Mouse (Mus musculus) lung, postnatal 14 days (tissue): Measurements from ENCODE around the gene Knstrn.

Experiments used
- DNase-seq: peaks from one replicate; pipeline ENCODE4 v3.0.0; 2021

Gene Knstrn

DNA sequence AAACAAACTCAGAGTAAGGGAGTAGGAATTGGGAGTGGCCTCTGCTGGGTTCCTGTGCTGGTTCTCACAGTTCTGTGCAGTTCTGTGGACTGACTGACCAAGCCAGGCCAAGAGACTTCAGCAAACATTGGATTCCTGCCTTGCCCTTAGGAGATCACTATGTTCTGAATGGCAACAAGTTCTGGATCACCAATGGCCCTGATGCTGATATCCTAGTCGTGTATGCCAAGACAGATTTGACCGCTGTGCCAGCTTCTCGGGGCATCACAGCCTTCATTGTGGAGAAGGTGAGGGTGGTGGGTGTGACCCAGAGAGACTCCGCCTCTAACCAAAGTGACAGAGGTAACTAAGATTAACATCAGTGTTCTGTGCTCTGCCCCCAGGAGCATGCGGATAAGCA is 59.2 kb downstream of the Knstrn start:
- no peak for DNase-seq

GRCm38 (mm10) chr2:118873890-118874430 is 60.2 kb downstream of the Knstrn start:
- DNase-seq, result no peak

GRCm38 (mm10) chr2:118875316-118875715 is 61.5 kb downstream of the Knstrn start:
- no peak for DNase-seq

GRCm38 (mm10) chr2:118876453-118876852 is 62.6 kb downstream of the Knstrn start:
- no peak for DNase-seq

DNA sequence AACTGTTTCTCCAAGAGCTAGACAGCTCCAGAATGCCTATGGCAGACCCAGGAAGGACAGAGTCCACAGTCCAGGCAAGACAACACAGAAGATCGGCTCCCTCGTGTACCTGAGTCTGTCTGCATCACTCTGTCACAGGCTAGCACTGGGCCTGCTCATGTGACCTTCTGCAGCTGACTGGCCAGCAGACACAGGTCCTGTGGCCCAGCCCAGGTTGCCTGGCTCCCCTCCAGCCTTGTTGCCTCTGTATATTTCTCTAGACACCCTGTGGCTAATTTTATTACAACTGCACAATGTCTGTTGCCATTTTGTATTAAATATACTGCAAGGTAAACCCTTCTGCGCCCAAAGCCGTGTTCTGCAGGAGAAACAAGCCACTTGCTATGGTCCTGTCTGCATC is 67.2 kb downstream of the Knstrn start:
- DNase-seq, result no peak

- DNase-seq, result no peak
These were observed 68.2 kb downstream of the Knstrn start for GRCm38 (mm10) chr2:118881956-118882355.

DNA sequence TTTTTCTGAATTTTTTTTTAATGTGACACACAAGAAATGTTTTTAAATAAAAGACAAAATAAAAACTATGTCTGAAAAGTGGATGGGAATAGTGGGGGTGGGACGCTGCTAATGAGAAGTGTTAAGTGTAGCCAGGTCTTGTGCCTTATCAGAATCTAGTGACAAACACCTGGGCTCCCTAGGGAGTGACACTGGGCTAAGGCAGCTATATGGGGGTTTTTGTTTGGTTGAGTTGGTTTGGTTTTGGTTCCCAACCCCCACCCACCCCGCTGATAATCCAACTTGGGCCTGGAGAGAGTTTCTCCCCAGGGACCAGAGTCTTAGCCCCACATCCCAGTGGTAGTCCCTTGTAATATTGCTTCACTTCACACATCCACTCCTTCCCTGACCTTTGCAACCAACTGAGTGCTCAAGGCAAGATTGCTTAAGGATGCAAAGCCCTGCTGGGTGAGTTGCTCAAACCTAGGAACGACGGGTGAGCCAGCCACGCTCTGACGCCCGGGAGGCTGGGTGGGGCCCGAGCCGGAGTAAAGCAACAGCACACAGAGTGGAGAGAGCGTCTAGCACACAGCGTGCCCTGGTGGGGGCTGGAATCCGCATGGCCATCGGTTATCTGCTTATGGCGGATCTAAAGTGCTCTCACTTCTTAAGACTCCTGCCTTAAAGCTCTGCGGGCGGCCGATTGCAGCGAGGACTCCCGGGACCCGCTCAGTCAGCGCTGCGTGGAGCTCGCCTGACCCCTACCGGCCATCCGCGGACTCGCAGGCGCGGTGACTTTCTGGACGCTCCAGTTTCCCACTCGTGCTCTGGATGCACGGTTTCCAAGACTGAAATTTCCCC is 69.3 kb downstream of the Knstrn start:
- peak; percentile 92 for DNase-seq

DNA sequence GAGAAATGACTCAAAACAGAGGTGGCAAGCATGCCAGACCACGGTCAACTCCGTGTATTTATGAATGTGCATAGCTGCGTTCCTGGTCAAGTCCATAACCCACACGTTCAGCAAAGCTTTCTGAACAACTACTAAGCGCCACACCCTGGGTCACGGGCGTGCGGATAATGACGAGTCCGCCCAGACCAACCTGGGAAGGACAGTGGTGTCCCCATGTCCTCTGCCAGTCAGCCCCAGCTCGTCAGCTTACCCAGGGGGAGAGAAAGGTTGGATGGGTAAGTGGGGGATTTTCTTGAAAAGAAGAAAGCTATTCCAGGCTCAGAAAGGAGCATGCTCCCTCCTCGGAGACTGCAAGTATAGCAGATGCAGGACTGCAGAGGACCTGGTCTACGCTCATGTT is 73.6 kb downstream of the Knstrn start:
- DNase-seq, result no peak

- DNase-seq, result peak; percentile 45
These were observed 74.2 kb downstream of the Knstrn start for GRCm38 (mm10) chr2:118887845-118888548.

- no peak for DNase-seq
These were observed 77.4 kb downstream of the Knstrn start for GRCm38 (mm10) chr2:118891173-118891572.

- peak; percentile 39 for DNase-seq
These were observed 82.4 kb downstream of the Knstrn start for GRCm38 (mm10) chr2:118895990-118896913.

- DNase-seq, result no peak
These were observed 83.1 kb downstream of the Knstrn start for GRCm38 (mm10) chr2:118896914-118897291.

DNA sequence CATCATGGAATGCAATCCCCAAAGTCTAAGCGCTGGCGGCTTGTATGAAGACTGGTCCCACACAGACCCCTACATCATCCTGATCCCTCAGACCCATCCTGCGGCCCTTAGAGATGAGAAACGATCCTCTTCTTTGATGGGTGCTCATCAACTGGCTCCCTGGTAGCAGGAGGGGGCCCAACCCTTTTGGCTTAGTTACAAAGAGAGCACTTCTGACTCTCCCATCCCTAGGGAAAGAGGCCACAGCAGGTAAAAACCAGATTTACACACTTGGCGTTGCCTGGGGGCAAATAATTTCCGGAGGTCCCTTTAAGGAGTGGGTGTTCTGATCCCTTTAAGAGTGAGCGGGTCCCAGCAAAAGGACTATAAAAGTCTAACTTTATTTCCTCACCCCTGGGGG is 83.6 kb downstream of the Knstrn start:
- DNase-seq, result no peak

DNA sequence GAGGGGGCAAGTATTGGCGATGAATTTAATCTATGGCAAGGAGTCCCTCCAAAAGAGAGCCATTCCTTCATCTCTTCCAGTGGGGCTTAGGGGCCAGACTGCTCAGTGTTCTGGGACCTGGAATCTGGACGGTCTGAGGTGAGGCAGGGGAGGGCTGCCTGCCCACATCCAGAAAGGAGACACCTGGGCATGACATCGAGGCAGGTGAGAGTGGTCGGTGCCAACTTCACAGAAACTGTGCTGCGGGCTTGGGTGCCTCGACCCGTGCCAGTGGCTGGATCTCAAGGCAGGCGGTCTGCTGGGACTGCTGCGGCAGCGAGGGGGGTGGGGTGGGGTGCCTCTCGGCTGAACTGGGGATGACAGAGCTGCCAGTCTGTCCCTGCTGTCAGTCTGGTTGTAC is 84.0 kb downstream of the Knstrn start:
- no peak for DNase-seq

GRCm38 (mm10) chr2:118898771-118899170 is 85.0 kb downstream of the Knstrn start:
- no peak for DNase-seq

DNA sequence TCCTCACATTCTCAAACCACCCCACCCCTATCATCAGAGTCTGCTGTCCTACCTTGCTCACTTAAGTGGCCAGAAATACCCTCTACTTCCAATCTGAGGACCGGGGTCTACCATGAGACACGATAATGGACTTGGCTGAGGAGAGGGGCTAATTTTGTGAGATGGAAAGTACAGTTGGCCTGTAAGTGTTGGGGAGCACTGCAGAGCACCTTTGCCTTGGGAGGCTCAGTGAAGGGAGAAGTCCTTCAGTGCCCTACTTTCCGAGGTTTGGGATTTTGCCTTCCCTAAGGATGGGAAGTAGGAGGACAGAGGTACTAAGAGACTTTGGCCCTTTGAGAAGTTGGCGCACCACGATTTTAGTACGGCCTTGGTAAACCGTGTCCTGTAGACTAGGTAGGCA is 85.5 kb downstream of the Knstrn start:
- no peak for DNase-seq

- DNase-seq, result peak; percentile 38
These were observed 86.4 kb downstream of the Knstrn start, which contains the start of gene Bahd1 for GRCm38 (mm10) chr2:118899981-118900825. Gene Bahd1, plus strand, starts transcription at chr2:118900377.

- DNase-seq, result no peak
These were observed 87.0 kb downstream of the Knstrn start for GRCm38 (mm10) chr2:118900826-118901140.

DNA sequence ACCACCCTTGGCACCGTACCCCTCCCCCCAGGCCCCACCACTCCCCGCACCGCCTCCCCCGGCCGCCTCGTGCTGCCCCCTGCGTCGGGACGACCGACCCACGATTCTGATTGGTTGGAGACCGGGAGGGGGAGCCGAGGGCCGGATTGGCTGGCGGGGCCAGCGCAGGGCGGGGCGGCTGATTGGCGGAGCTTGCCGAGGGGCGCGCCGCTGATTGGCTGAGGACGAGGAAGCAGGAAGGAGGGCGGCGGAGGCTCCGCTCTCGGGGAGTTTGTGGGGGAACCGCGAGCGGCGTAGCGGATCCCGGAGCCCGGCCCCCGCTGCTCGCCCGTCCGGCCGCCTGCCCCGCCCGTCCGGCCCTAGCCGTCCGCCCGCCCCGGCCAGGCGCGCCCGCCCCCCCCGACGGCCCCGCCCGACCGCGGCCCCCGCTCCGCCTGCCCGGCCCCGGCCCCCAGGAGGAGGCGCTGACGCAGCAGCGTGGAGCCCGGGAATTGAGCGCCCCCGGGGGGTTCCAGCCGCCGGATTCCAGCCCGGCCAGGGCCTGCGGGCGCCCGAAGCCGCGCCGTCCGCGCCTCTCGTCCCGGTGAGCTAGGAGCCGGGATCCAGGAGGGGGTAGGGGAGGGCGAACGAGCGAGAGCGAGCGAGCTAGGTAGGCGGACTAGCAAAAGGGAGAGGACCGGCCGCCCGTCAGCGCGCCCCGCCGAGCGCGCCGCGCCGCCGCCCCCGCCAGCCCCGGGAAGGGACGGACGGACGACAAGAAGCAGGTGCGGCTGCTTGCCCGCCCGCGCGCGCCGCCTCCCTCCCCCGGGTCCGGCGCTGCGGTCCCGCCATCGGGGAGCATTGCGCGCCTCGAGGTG is 87.6 kb downstream of the Knstrn start:
- peak; percentile 98 for DNase-seq

DNA sequence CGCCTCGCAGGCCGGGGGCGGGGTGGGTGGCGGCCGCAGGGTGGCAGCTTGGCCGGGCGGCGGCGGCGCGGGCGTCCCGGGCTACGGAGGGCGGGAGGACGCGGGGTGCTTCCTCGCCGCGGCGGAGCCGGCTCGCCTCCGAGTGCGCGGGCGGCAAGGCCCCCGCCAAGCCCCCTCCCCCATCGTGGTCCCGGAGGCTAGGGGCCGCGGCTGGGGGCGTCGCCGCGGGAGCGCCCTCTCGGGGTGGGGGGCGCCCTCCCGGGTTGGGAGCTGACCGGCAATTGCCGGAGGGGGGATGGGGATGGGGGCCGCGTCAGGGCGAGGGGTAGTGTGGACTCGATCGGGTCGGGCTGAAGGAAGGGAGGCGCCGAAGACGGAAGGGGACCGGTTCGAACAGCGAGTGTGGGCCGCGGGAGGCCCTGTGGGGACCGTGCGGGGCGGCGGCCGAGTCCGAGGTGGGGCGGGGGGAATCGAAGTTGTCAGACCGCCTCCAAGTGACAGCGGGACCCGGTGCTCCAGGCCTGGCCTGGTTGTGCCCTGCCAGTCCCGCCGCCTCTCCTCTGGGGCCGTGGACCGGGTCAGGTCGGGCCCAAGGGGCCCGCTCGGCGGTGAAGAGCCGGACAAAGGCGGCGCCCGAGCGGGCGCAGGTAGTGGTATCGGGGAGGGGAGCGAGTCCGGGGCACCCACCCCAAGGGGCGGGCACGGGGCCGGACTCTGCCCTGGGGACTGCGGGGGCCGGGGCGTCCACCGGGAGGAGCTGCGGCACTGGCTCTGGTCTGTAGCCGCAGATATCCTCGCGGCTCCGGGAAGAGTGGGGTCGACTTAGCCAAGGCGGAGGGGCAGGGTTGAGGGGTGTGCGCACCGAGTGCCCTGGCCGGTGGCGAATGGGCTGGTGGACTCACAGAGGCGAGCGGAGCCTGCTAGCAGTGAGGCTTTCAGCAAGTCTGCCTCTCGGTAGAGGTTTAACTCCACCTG is 88.5 kb downstream of the Knstrn start:
- DNase-seq, result peak; percentile 66
